ENCODE assay signal across 9 mouse cellular contexts in the genomic region with DNA sequence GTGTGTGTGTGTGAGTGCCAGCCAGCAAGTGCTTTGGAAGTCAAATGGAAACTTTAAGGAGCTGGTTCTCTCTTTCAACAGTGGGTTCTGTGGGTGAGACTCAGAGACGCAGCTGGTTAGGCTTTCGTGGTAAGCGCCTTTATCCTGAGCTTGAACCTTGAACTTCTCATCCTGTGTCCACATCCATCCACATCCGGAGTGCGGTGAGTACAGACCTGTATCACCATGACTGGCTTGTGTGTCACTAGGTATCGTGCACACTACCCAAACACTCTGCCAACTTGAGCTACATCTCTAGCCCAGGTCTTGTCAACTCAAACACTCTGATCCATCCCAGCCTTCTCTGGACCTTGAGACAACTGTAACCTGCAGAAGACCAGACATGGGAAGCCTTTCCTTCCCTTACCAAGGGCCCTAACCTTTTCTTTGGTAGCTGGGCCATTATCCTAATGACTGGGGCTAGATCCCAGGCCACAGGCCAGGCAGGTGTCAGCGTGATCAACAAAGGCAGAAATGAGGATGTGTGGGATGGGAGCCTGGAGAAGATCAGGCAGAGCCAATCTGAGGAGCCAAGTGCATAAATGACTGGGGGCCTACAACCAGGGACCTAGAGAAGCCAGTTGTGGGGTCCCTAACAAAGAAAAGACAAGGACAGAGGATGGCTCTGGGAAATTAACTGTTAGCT. TPM values are rescaled to one million over a fixed set of nuclear protein-coding genes. Genes with fewer than 3 reads are reported as not detected.
DNase-seq lines count a peak whose midpoint lies in the region; ATAC-seq and TF ChIP-seq lines count a peak whose summit lies in the region.
"Had no signal": no experiment of that assay in that cellular context is flagged by ENCODE, and none has a peak within 500 bp of the region (broad histone marks: within the 10 kb centered on the region; RNA-seq: fewer than 3 reads in every experiment).

No protein-coding gene starts in this region.

- no peak for TF ChIP-seq CTCF in kidney, postnatal 0 days (IDR thresholded peaks at IDR 0.05; ENCODE audit: low read depth)

- H3K4me3 ChIP-seq in kidney, postnatal 0 days (replicated peaks; ENCODE audit: low read depth, low read length), result no peak overlapping the region
- H3K4me3 ChIP-seq in intestine, embryonic 14.5 days (ENCODE audit: low read depth, low read length), result peak overlapping the region; percentile 72; the same call in 1 of the 2 replicates

- DNase-seq in kidney, postnatal 0 days (ENCODE audit: low spot score), result no peak
- no peak for DNase-seq in kidney, adult 18-20 months
- DNase-seq in intestine, embryonic 14.5 days (ENCODE audit: low spot score), result no peak
- peak; percentile 65 for DNase-seq in naive thymus-derived CD4-positive, alpha-beta T cell, adult 2 months (ENCODE audit: low read depth)
- DNase-seq in urinary bladder, postnatal 4 days (ENCODE audit: low spot score in 2 of 2), result no peak
- DNase-seq in urinary bladder, postnatal 10 days (ENCODE audit: low spot score), result no peak
- no peak for DNase-seq in cerebellum, adult 11 months
- DNase-seq: gastrocnemius, postnatal 10 days had no signal

- no peak overlapping the region for H3K27ac ChIP-seq in kidney, postnatal 0 days
- H3K27ac ChIP-seq in intestine, embryonic 14.5 days (ENCODE audit: low read depth), result no peak overlapping the region

- no peak for ATAC-seq in kidney, postnatal 0 days (replicated peaks; ENCODE audit: low FRiP score, low read depth)
- 0 out of 2 replicates have a peak, but pooled peaks have one; percentile 7 for ATAC-seq in common myeloid progenitor, adult 5-6 weeks (replicated peaks; ENCODE audit: low read depth, poor library complexity, severe bottlenecking)
- ATAC-seq in intestine, embryonic 14.5 days (replicated peaks; ENCODE audit: low FRiP score, low TSS enrichment, low read depth), result no peak

- H3K36me3 ChIP-seq in kidney, postnatal 0 days (ENCODE audit: insufficient read depth, low read length), result no peaks in the 10 kb centered on the region
- H3K36me3 ChIP-seq in intestine, embryonic 14.5 days (ENCODE audit: control insufficient read depth, insufficient read depth, low read length), result no peaks in the 10 kb centered on the region

- H3K27me3 ChIP-seq in kidney, postnatal 0 days (ENCODE audit: insufficient read depth, low read length), result no peaks in the 10 kb centered on the region
- peaks cover 9% of the 10 kb centered on the region for H3K27me3 ChIP-seq in intestine, embryonic 14.5 days (replicated peaks; ENCODE audit: control insufficient read depth, insufficient read depth, low read length)

- H3K4me2 ChIP-seq in kidney, postnatal 0 days (ENCODE audit: low read length), result peak overlapping the region; percentile 95
- peak overlapping the region; percentile 88 for H3K4me2 ChIP-seq in intestine, embryonic 14.5 days (ENCODE audit: low read length)

- no peaks in the 10 kb centered on the region for H3K9me3 ChIP-seq in kidney, postnatal 0 days (replicated peaks; ENCODE audit: low read length)
- H3K9me3 ChIP-seq in intestine, embryonic 14.5 days (ENCODE audit: control insufficient read depth, low read length), result no peaks in the 10 kb centered on the region

- WGBS in kidney, postnatal 0 days, result 92% methylated on average over 7 of the region's 7 CpGs
- WGBS in intestine, embryonic 14.5 days, result 86% methylated on average over 7 of the region's 7 CpGs

- H3K9ac ChIP-seq in kidney, postnatal 0 days (ENCODE audit: low read depth, low read length), result peak overlapping the region; percentile 84; the same call in 1 of the 2 replicates
- H3K9ac ChIP-seq in intestine, embryonic 14.5 days (ENCODE audit: low read length), result no peak overlapping the region

- peaks cover 14% of the 10 kb centered on the region; the same call in 1 of the 2 replicates for H3K4me1 ChIP-seq in kidney, postnatal 0 days (replicated peaks; ENCODE audit: insufficient read depth, low read length)
- peaks cover 32% of the 10 kb centered on the region for H3K4me1 ChIP-seq in intestine, embryonic 14.5 days (replicated peaks; ENCODE audit: control insufficient read depth, insufficient read depth, low read length)

RNA-seq across cellular contexts. Expression of gene Tmem63a, which starts 1.2 kb away (rescaled TPM):
- polyA plus RNA-seq in kidney, postnatal 0 days (2015; fragmentation: Nextera tagmentation; extraction: Ambion mirVana), result 10.6 and 14.8 TPM in 2 replicates
- total RNA-seq in common myeloid progenitor, adult 5-6 weeks (2017), result 9.7 and 11.6 TPM in 2 replicates
- 14.2 and 14.8 TPM in 2 replicates for polyA plus RNA-seq in intestine, embryonic 14.5 days (2014; fragmentation: Nextera tagmentation; extraction: Ambion mirVana)

RNA-seq across cellular contexts. Expression of gene Lefty1, which starts 6.1 kb away (rescaled TPM):
- polyA plus RNA-seq in kidney, postnatal 0 days (2015; fragmentation: Nextera tagmentation; extraction: Ambion mirVana), result 1.5 and 1.6 TPM in 2 replicates
- 0.82 and 3.3 TPM in 2 replicates for total RNA-seq in common myeloid progenitor, adult 5-6 weeks (2017)
- 1.7 and 2.1 TPM in 2 replicates for polyA plus RNA-seq in intestine, embryonic 14.5 days (2014; fragmentation: Nextera tagmentation; extraction: Ambion mirVana)

RNA-seq across cellular contexts. Expression of gene Pycr2, which starts 36.8 kb away (rescaled TPM):
- 72.6 and 76.5 TPM in 2 replicates for polyA plus RNA-seq in kidney, postnatal 0 days (2015; fragmentation: Nextera tagmentation; extraction: Ambion mirVana)
- 20.5 and 30.5 TPM in 2 replicates for total RNA-seq in common myeloid progenitor, adult 5-6 weeks (2017)
- 82.1 and 86.5 TPM in 2 replicates for polyA plus RNA-seq in intestine, embryonic 14.5 days (2014; fragmentation: Nextera tagmentation; extraction: Ambion mirVana)

RNA-seq across cellular contexts. Expression of gene Lefty2, which starts 48.0 kb away (rescaled TPM):
- polyA plus RNA-seq in kidney, postnatal 0 days (2015; fragmentation: Nextera tagmentation; extraction: Ambion mirVana), result 0.09 and 0.39 TPM in 2 replicates
- total RNA-seq in common myeloid progenitor, adult 5-6 weeks (2017), result not detected in 2 replicates
- 0.18 TPM in 1 of 2 replicates, not detected in the other for polyA plus RNA-seq in intestine, embryonic 14.5 days (2014; fragmentation: Nextera tagmentation; extraction: Ambion mirVana)
- total RNA-seq: gastrocnemius, postnatal 10 days had no signal
